Mouse (Mus musculus): ENCODE measurements at regions not wholly inside any gene's neighbourhood (a gene's known extent, or its start where the extent isn't known, plus 50 kb on each side); places are given as distances from the start of the nearest gene placed in this dataset.

DNA sequence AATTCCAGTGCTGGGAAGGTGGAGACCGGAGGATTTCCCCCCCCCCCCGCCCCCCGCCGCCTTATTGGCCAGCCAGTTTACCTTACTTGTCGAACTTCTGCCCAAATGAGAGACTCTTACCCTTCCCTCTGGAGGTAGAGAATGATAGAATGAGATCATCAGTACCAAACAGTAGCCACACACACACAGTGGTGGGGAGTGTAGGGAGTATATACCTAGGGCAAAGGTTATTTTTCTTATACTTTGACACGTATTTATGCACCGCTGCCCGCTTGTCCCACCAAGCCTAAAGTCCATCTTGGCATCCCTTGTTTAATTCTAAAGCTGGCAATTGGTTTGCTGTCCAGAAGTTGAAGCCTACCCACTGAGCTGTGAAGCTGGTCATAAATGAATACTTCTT, 213.6 kb upstream of the Jag1 start:
- WGBS: 86% methylated on average over 8 of the region's 8 CpGs
- Histone ChIP-seq H3K36me3 (ENCODE audit: insufficient read depth) (no peaks in the 10 kb centered on the region), H3K27me3 (ENCODE audit: insufficient read depth, low read length) (no peaks in the 10 kb centered on the region), H3K9me3 (ENCODE audit: low read depth, low read length) (no peaks in the 10 kb centered on the region), H3K9ac (no peak overlapping the region), H3K27ac (ENCODE audit: low read depth) (no peak overlapping the region), H3K4me1 (ENCODE audit: insufficient read depth) (no peaks in the 10 kb centered on the region), H3K4me3 (ENCODE audit: low read depth, low read length) (no peak overlapping the region), H3K4me2 (no peak overlapping the region)
- DNase-seq (no peak), ATAC-seq (ENCODE audit: insufficient read depth) (no peak)
- TF ChIP-seq CTCF (IDR thresholded peaks at IDR 0.05; ENCODE audit: low read depth): no peak

GRCm38 (mm10) chr2:137323445-137323844, 207.0 kb upstream of the Jag1 start:
- no peaks in the 10 kb centered on the region for H3K27me3 ChIP-seq (ENCODE audit: insufficient read depth, low read length)
- DNase-seq (no peak), ATAC-seq (ENCODE audit: insufficient read depth) (no peak)
- no peaks in the 10 kb centered on the region for H3K4me1 ChIP-seq (ENCODE audit: insufficient read depth)
- H3K9ac ChIP-seq: no peak overlapping the region
- TF ChIP-seq CTCF (IDR thresholded peaks at IDR 0.05; ENCODE audit: low read depth): no peak
- H3K36me3 ChIP-seq (ENCODE audit: insufficient read depth): no peaks in the 10 kb centered on the region
- H3K9me3 ChIP-seq (ENCODE audit: low read depth, low read length): no peaks in the 10 kb centered on the region
- 45% methylated on average over 5 of the region's 5 CpGs for WGBS
- H3K4me3 ChIP-seq (ENCODE audit: low read depth, low read length): no peak overlapping the region
- no peak overlapping the region for H3K4me2 ChIP-seq
- H3K27ac ChIP-seq (ENCODE audit: low read depth): no peak overlapping the region

DNA sequence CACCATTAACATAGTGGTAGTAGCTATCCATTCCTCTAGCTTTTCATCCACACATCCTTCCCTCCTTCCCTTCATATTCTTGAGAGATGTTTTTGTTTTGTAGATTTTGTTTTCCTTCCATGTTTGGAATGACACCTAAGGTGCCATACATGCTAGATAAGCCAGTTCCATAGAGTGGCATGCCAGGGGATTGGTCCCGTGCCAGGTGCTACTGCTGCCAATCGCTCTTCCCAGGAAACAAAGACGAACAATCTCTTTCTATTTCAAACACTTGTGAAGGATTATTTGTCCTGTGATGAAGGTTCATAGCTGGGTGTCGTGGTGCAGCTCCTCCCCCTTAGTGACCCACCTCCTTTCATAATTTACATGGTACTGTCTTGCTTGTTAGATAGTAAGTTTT, 194.1 kb upstream of the Jag1 start:
- DNase-seq: no peak
- TF ChIP-seq CTCF (IDR thresholded peaks at IDR 0.05; ENCODE audit: low read depth): no peak
- 40% methylated on average over 4 of the region's 4 CpGs for WGBS

GRCm38 (mm10) chr2:137308116-137308515, 191.7 kb upstream of the Jag1 start:
- Histone ChIP-seq H3K27me3 (ENCODE audit: insufficient read depth, low read length) (no peaks in the 10 kb centered on the region), H3K36me3 (ENCODE audit: insufficient read depth) (no peaks in the 10 kb centered on the region), H3K4me2 (no peak overlapping the region), H3K27ac (ENCODE audit: low read depth) (no peak overlapping the region), H3K9ac (no peak overlapping the region), H3K4me3 (ENCODE audit: low read depth, low read length) (no peak overlapping the region), H3K4me1 (ENCODE audit: insufficient read depth) (peaks cover 5% of the 10 kb centered on the region), H3K9me3 (ENCODE audit: low read depth, low read length) (no peaks in the 10 kb centered on the region)
- no peak for ATAC-seq (ENCODE audit: insufficient read depth)
- DNase-seq: no peak
- WGBS: 71% methylated on average over 9 of the region's 9 CpGs
- TF ChIP-seq CTCF (IDR thresholded peaks at IDR 0.05; ENCODE audit: low read depth): no peak

More for the DNA sequence above, 194.1 kb upstream of the Jag1 start:
- Histone ChIP-seq H3K36me3 (ENCODE audit: insufficient read depth) (no peaks in the 10 kb centered on the region), H3K27me3 (ENCODE audit: insufficient read depth, low read length) (no peaks in the 10 kb centered on the region), H3K9me3 (ENCODE audit: low read depth, low read length) (no peaks in the 10 kb centered on the region), H3K4me2 (no peak overlapping the region), H3K27ac (ENCODE audit: low read depth) (no peak overlapping the region), H3K4me1 (ENCODE audit: insufficient read depth) (peaks cover 5% of the 10 kb centered on the region), H3K4me3 (ENCODE audit: low read depth, low read length) (no peak overlapping the region), H3K9ac (no peak overlapping the region)
- no peak for ATAC-seq (ENCODE audit: insufficient read depth)

- no peaks in the 10 kb centered on the region for H3K27me3 ChIP-seq (ENCODE audit: insufficient read depth, low read length)
- TF ChIP-seq CTCF (IDR thresholded peaks at IDR 0.05; ENCODE audit: low read depth): no peak
- no peaks in the 10 kb centered on the region for H3K9me3 ChIP-seq (ENCODE audit: low read depth, low read length)
- 21% methylated on average over 4 of the region's 4 CpGs for WGBS
- H3K4me3 ChIP-seq (ENCODE audit: low read depth, low read length): no peak overlapping the region
- ATAC-seq (ENCODE audit: insufficient read depth) (peak; percentile 70), DNase-seq (peak; percentile 71)
- H3K36me3 ChIP-seq (ENCODE audit: insufficient read depth): no peaks in the 10 kb centered on the region
- H3K4me1 ChIP-seq (ENCODE audit: insufficient read depth): no peaks in the 10 kb centered on the region; the same call in 1 of the 2 replicates
- H3K4me2 ChIP-seq: no peak overlapping the region
- no peak overlapping the region for H3K27ac ChIP-seq (ENCODE audit: low read depth)
- H3K9ac ChIP-seq: no peak overlapping the region
Measured at GRCm38 (mm10) chr2:137301474-137302267, 185.2 kb upstream of the Jag1 start.

- Histone ChIP-seq H3K4me3 (ENCODE audit: low read depth, low read length) (no peak overlapping the region), H3K36me3 (ENCODE audit: insufficient read depth) (no peaks in the 10 kb centered on the region), H3K9me3 (ENCODE audit: low read depth, low read length) (no peaks in the 10 kb centered on the region), H3K9ac (no peak overlapping the region), H3K4me1 (ENCODE audit: insufficient read depth) (no peaks in the 10 kb centered on the region; the same call in 1 of the 2 replicates), H3K4me2 (no peak overlapping the region), H3K27me3 (ENCODE audit: insufficient read depth, low read length) (no peaks in the 10 kb centered on the region), H3K27ac (ENCODE audit: low read depth) (no peak overlapping the region)
- DNase-seq: no peak
- no peak for ATAC-seq (ENCODE audit: insufficient read depth)
- no peak for TF ChIP-seq CTCF (IDR thresholded peaks at IDR 0.05; ENCODE audit: low read depth)
- 89% methylated on average over 3 of the region's 3 CpGs for WGBS
Measured at GRCm38 (mm10) chr2:137289231-137289630, 172.8 kb upstream of the Jag1 start.

- no peaks in the 10 kb centered on the region for H3K27me3 ChIP-seq (ENCODE audit: insufficient read depth, low read length)
- no peaks in the 10 kb centered on the region for H3K9me3 ChIP-seq (ENCODE audit: low read depth, low read length)
- ATAC-seq (ENCODE audit: insufficient read depth) (peak; percentile 74; the same call in 1 of the 2 replicates), DNase-seq (peak; percentile 28)
- no peak overlapping the region for H3K9ac ChIP-seq
- no peak overlapping the region for H3K27ac ChIP-seq (ENCODE audit: low read depth)
- no peaks in the 10 kb centered on the region for H3K36me3 ChIP-seq (ENCODE audit: insufficient read depth)
- TF ChIP-seq CTCF (IDR thresholded peaks at IDR 0.05; ENCODE audit: low read depth): no peak
- H3K4me1 ChIP-seq (ENCODE audit: insufficient read depth): no peaks in the 10 kb centered on the region
- no peak overlapping the region for H3K4me3 ChIP-seq (ENCODE audit: low read depth, low read length)
- no peak overlapping the region for H3K4me2 ChIP-seq
- WGBS: 40% methylated on average over 5 of the region's 5 CpGs
Measured at GRCm38 (mm10) chr2:137271575-137272180, 155.2 kb upstream of the Jag1 start.

All from lung, embryonic 14.5 days (tissue).